Mouse (Mus musculus): ENCODE measurements at regions not wholly inside any gene's neighbourhood (a gene's known extent, or its start where the extent isn't known, plus 50 kb on each side); places are given as distances from the start of the nearest gene placed in this dataset.

GRCm38 (mm10) chr8:126744747-126745382 lies 151.1 kb upstream of the Irf2bp2 start:
- DNase-seq (ENCODE audit: low spot score): peak; percentile 75

- peak; percentile 61 for DNase-seq (ENCODE audit: low spot score)
Observed at GRCm38 (mm10) chr8:126743296-126743695, 149.5 kb upstream of the Irf2bp2 start.

- no peak for DNase-seq (ENCODE audit: low spot score)
Observed at GRCm38 (mm10) chr8:126742081-126742480, 148.3 kb upstream of the Irf2bp2 start.

- DNase-seq (ENCODE audit: low spot score): no peak
Observed at GRCm38 (mm10) chr8:126741031-126741430, 147.2 kb upstream of the Irf2bp2 start.

GRCm38 (mm10) chr8:126739768-126740167 lies 146.0 kb upstream of the Irf2bp2 start:
- DNase-seq (ENCODE audit: low spot score): no peak

GRCm38 (mm10) chr8:126737032-126737431 lies 143.2 kb upstream of the Irf2bp2 start:
- DNase-seq (ENCODE audit: low spot score): no peak

- peak; percentile 87 for DNase-seq (ENCODE audit: low spot score)
Observed at GRCm38 (mm10) chr8:126736441-126736962, 142.7 kb upstream of the Irf2bp2 start.

- DNase-seq (ENCODE audit: low spot score): peak; percentile 70
Observed at GRCm38 (mm10) chr8:126735488-126736440, 142.0 kb upstream of the Irf2bp2 start.

- DNase-seq (ENCODE audit: low spot score): peak; percentile 32
Observed at GRCm38 (mm10) chr8:126734743-126735487, 141.1 kb upstream of the Irf2bp2 start.

- DNase-seq (ENCODE audit: low spot score): no peak
Observed at GRCm38 (mm10) chr8:126733779-126734178, 140.0 kb upstream of the Irf2bp2 start.

- no peak for DNase-seq (ENCODE audit: low spot score)
Observed at GRCm38 (mm10) chr8:126733307-126733706, 139.5 kb upstream of the Irf2bp2 start.

GRCm38 (mm10) chr8:126730017-126730631 lies 136.3 kb upstream of the Irf2bp2 start:
- DNase-seq (ENCODE audit: low spot score): no peak

GRCm38 (mm10) chr8:126728987-126729632 lies 135.3 kb upstream of the Irf2bp2 start:
- no peak for DNase-seq (ENCODE audit: low spot score)

GRCm38 (mm10) chr8:126728135-126728534 lies 134.3 kb upstream of the Irf2bp2 start:
- DNase-seq (ENCODE audit: low spot score): no peak

- no peak for DNase-seq (ENCODE audit: low spot score)
Observed at GRCm38 (mm10) chr8:126727068-126727467, 133.3 kb upstream of the Irf2bp2 start.

GRCm38 (mm10) chr8:126723259-126724122 lies 129.7 kb upstream of the Irf2bp2 start:
- peak; percentile 36 for DNase-seq (ENCODE audit: low spot score)

- no peak for DNase-seq (ENCODE audit: low spot score)
Observed at GRCm38 (mm10) chr8:126721621-126722020, 127.8 kb upstream of the Irf2bp2 start.

GRCm38 (mm10) chr8:126720473-126721145 lies 126.8 kb upstream of the Irf2bp2 start:
- DNase-seq (ENCODE audit: low spot score): peak; percentile 66

- DNase-seq (ENCODE audit: low spot score): no peak
Observed at GRCm38 (mm10) chr8:126719748-126720147, 126.0 kb upstream of the Irf2bp2 start.

Data from yolk sac, embryonic 10.5 days (tissue).